Mouse (Mus musculus) limb, embryonic 14.5 days (tissue): Measurements from ENCODE around the gene Nexmif. TPM values are rescaled to one million over a fixed set of nuclear protein-coding genes. Genes with fewer than 3 reads are reported as not detected.

Experiments used
- ATAC-seq: fragments of 200-750 bp; cut with Nextera tagmentation; 2 replicates; pipeline ENCODE4 v1.8.0; 2017; ENCODE audit warnings: low read depth, moderate number of reproducible peaks, moderate TSS enrichment; ENCODE audit not compliant: low FRiP score
- DNase-seq: peaks from one replicate; pipeline ENCODE4 v3.0.0-alpha.2; 2015; ENCODE audit warnings: low spot score
- H3K27ac ChIP-seq: fragments of 300-500 bp; sonication (generic); replicated peaks from 2 replicates; pipeline ENCODE4 v1.5.1; 2014; ENCODE audit warnings: low read depth, mild to moderate bottlenecking, low read length, moderate library complexity, mixed read lengths
- H3K27me3 ChIP-seq: fragments of 300-500 bp; sonication (generic); 2 replicates; pipeline ENCODE4 v1.6.1; 2014; ENCODE audit warnings: low read length, mixed read lengths; ENCODE audit not compliant: control insufficient read depth, insufficient read depth
- H3K36me3 ChIP-seq: fragments of 300-500 bp; sonication (generic); 2 replicates; pipeline ENCODE4 v1.6.1; 2014; ENCODE audit warnings: mild to moderate bottlenecking, low read length, moderate library complexity, mixed read lengths; ENCODE audit not compliant: control insufficient read depth, insufficient read depth
- H3K4me1 ChIP-seq: fragments of 300-500 bp; sonication (generic); 2 replicates; pipeline ENCODE4 v1.6.1; 2014; ENCODE audit warnings: antibody characterized with exemption, low read length, mixed read lengths; ENCODE audit not compliant: control insufficient read depth, insufficient read depth
- H3K4me2 ChIP-seq: fragments of 300-500 bp; sonication (generic); replicated peaks from 2 replicates; pipeline ENCODE4 v1.6.1; 2014; ENCODE audit warnings: low read depth, mild to moderate bottlenecking, low read length, moderate library complexity; ENCODE audit not compliant: severe bottlenecking
- H3K4me3 ChIP-seq: fragments of 300-500 bp; sonication (generic); replicated peaks from 2 replicates; pipeline ENCODE4 v1.5.1; 2014; ENCODE audit warnings: low read length
- H3K9ac ChIP-seq: fragments of 300-500 bp; sonication (generic); 2 replicates; pipeline ENCODE4 v1.6.1; 2014; ENCODE audit warnings: mild to moderate bottlenecking, low read depth, low read length, moderate library complexity; ENCODE audit not compliant: severe bottlenecking
- H3K9me3 ChIP-seq: fragments of 300-500 bp; sonication (generic); 2 replicates; pipeline ENCODE4 v1.6.1; 2016; ENCODE audit warnings: low read length; ENCODE audit not compliant: control insufficient read depth
- POLR2A ChIP-seq: fragments of 200-500 bp; IDR thresholded peaks from 2 replicates; pipeline ENCODE4 v1.8.0; 2012; ENCODE audit warnings: inconsistent platforms, mild to moderate bottlenecking, moderate library complexity, borderline replicate concordance; ENCODE audit not compliant: insufficient read depth, insufficient read length; ENCODE audit errors: extremely low read depth
- WGBS: fragments of 180-500 bp; shearing (Covaris S2); extraction: QIAGEN DNeasy Blood & Tissue Kit; methylation state at CpG from one replicate; pipeline ENCODE4 v1.1.7; 2014; 5-methylcytosine and 5-hydroxymethylcytosine counted together
- polyA plus RNA-seq, 2 experiments: library from polyadenylated mRNA; depleted of rRNA in 1 of 2; stranded (reverse) in 1 of 2; unstranded in 1 of 2; fragments of >200 nt; fragmentation: Nextera tagmentation in 1 of 2; extraction: Ambion mirVana in 1 of 2; gene quantifications; 2 replicates each; pipeline versions ENCODE4 v1.2.1 to v1.2.3; 2012 to 2014

Nexmif gene
- polyA plus RNA-seq (2012; rRNA removed) (2.1 and 2.4 TPM in 2 replicates), polyA plus RNA-seq (2014; fragmentation: Nextera tagmentation; extraction: Ambion mirVana) (4.7 TPM in 2 replicates)

GRCm38 (mm10) chrX:104200736-104201591, at the start of gene Nexmif:
Nexmif (minus strand) TSS chrX:104201185.
- H3K36me3 ChIP-seq: no peaks in the 10 kb centered on the region
- H3K9ac ChIP-seq: peak within 1 kb of the TSS; percentile 65
- no peak for TF ChIP-seq POLR2A
- H3K27ac ChIP-seq: peak within 1 kb of the TSS; percentile 71
- no peaks in the 10 kb centered on the region for H3K27me3 ChIP-seq
- H3K4me2 ChIP-seq: peak within 1 kb of the TSS; percentile 61
- ATAC-seq: peak; percentile 69
- peak; percentile 12 for DNase-seq
- H3K4me3 ChIP-seq: peak within 1 kb of the TSS; percentile 53
- WGBS: 29% methylated on average over 37 of the region's 70 CpGs
- no peaks in the 10 kb centered on the region for H3K4me1 ChIP-seq
- H3K9me3 ChIP-seq: no peaks in the 10 kb centered on the region

GRCm38 (mm10) chrX:104208701-104209100, 7.7 kb upstream of the Nexmif start:
- H3K27ac ChIP-seq: no peak overlapping the region
- H3K9ac ChIP-seq: no peak overlapping the region
- H3K36me3 ChIP-seq: no peaks in the 10 kb centered on the region
- 62% methylated on average over 2 of the region's 2 CpGs for WGBS
- no peaks in the 10 kb centered on the region for H3K27me3 ChIP-seq
- TF ChIP-seq POLR2A: no peak
- ATAC-seq (no peak), DNase-seq (peak; percentile 28)
- no peak overlapping the region for H3K4me2 ChIP-seq
- H3K4me3 ChIP-seq: no peak overlapping the region
- H3K9me3 ChIP-seq: no peaks in the 10 kb centered on the region
- no peaks in the 10 kb centered on the region for H3K4me1 ChIP-seq

GRCm38 (mm10) chrX:104201592-104202139, 681 bp upstream of the Nexmif start:
- no peaks in the 10 kb centered on the region for H3K4me1 ChIP-seq
- H3K9ac ChIP-seq: 0 out of 2 replicates have a peak overlapping the region, but pooled peaks have one; percentile 65
- no peak for TF ChIP-seq POLR2A
- H3K27ac ChIP-seq: no peak overlapping the region
- 27% methylated on average over 19 of the region's 21 CpGs for WGBS
- ATAC-seq (peak; percentile 13; the same call in 1 of the 2 replicates), DNase-seq (no peak)
- H3K4me2 ChIP-seq: peak overlapping the region; percentile 61
- H3K36me3 ChIP-seq: no peaks in the 10 kb centered on the region
- no peaks in the 10 kb centered on the region for H3K9me3 ChIP-seq
- H3K4me3 ChIP-seq: peak overlapping the region; percentile 53
- no peaks in the 10 kb centered on the region for H3K27me3 ChIP-seq

- Histone ChIP-seq H3K9me3 (no peaks in the 10 kb centered on the region), H3K4me1 (no peaks in the 10 kb centered on the region), H3K27me3 (no peaks in the 10 kb centered on the region; the same call in 1 of the 2 replicates), H3K9ac (peak overlapping the region; percentile 65), H3K36me3 (no peaks in the 10 kb centered on the region), H3K27ac (peak overlapping the region; percentile 71), H3K4me3 (peak overlapping the region; percentile 53), H3K4me2 (peak overlapping the region; percentile 61)
- 28% methylated on average over 19 of the region's 37 CpGs for WGBS
- DNase-seq (no peak), ATAC-seq (peak; percentile 62; the same call in 1 of the 2 replicates)
- TF ChIP-seq POLR2A: no peak
Measured at GRCm38 (mm10) chrX:104200388-104200735, 623 bp downstream of the Nexmif start.

- WGBS: 27% methylated on average over 35 of the region's 100 CpGs
- H3K36me3 ChIP-seq: no peaks in the 10 kb centered on the region
- H3K9me3 ChIP-seq: no peaks in the 10 kb centered on the region
- H3K4me1 ChIP-seq: no peaks in the 10 kb centered on the region
- peak overlapping the region; percentile 65 for H3K9ac ChIP-seq
- ATAC-seq (peak; percentile 49), DNase-seq (peak; percentile 6)
- peak overlapping the region; percentile 61 for H3K4me2 ChIP-seq
- peak overlapping the region; percentile 71 for H3K27ac ChIP-seq
- H3K27me3 ChIP-seq: no peaks in the 10 kb centered on the region; the same call in 1 of the 2 replicates
- TF ChIP-seq POLR2A: no peak
- peak overlapping the region; percentile 53 for H3K4me3 ChIP-seq
Measured at GRCm38 (mm10) chrX:104199611-104200387, 1.2 kb downstream of the Nexmif start.
